Mouse (Mus musculus) neutrophil, adult 5-6 weeks (primary cell): Measurements from ENCODE around the gene Wasl. TPM values are rescaled to one million over a fixed set of nuclear protein-coding genes. Genes with fewer than 3 reads are reported as not detected.

Source experiments
- ATAC-seq: fragments of 151-379, 151-347 bp; 2 replicates; pipeline ENCODE4 v1.8.0; 2017; ENCODE audit warnings: mild to moderate bottlenecking, moderate TSS enrichment; ENCODE audit not compliant: insufficient number of reproducible peaks, poor library complexity, low FRiP score, severe bottlenecking; ENCODE audit errors: extremely low read depth
- total RNA-seq: library from RNA; stranded (forward); fragments of 200-1000 nt; gene quantifications from 2 replicates; pipeline ENCODE4 v1.2.3, GENCODE M21; 2017

Wasl gene
- total RNA-seq, 1 experiment from 2014 or later = 19.8 TPM

- no peak for ATAC-seq
Measured at GRCm38 (mm10) chr6:24608682-24609081, 56.1 kb downstream of the Wasl start.

GRCm38 (mm10) chr6:24608129-24608528 is 56.7 kb downstream of the Wasl start:
- no peak for ATAC-seq

- ATAC-seq = no peak
Measured at GRCm38 (mm10) chr6:24607531-24607930, 57.3 kb downstream of the Wasl start.

GRCm38 (mm10) chr6:24606512-24606911 is 58.3 kb downstream of the Wasl start:
- ATAC-seq = no peak

GRCm38 (mm10) chr6:24605631-24606030 is 59.2 kb downstream of the Wasl start:
- ATAC-seq = no peak

DNA sequence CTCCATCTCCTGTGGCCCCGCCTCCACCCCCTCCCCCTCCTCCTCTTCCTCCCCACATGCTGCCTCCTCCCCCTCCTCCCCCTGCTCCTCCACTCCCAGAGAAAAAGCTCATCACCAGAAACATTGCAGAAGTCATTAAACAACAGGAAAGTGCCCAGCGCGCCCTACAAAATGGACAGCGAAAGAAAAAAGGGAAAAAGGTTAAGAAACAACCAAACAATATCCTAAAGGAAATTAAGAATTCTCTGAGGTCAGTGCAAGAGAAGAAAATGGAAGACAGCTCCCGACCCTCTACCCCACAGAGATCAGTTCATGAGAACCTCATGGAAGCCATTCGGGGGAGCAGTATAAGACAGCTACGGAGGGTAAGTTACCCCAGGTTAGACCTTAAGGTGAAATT is 60.5 kb downstream of the Wasl start:
- ATAC-seq = no peak

- ATAC-seq = no peak
Measured at GRCm38 (mm10) chr6:24602993-24603392, 61.8 kb downstream of the Wasl start.

DNA sequence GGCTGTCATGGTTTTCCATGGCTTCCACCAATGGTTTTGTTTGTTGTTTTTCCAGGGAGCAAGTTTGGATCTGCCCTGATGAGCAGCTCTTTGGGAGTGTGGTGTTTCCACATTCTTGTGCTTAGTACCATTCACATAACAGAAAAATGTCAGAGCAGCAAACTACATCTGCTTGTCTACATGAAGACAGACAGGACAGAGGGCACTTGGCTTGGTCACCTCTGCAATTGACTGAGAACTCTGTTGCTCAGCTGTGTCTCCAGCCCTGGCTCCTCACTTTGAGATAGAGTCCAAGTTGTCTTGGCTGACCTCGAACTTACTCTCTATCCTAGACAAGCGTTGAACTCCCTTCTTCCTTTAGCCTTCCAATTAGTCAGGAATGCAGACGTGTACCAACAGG is 62.5 kb downstream of the Wasl start:
- no peak for ATAC-seq

- ATAC-seq = no peak
Measured at GRCm38 (mm10) chr6:24601668-24602067, 63.1 kb downstream of the Wasl start.

DNA sequence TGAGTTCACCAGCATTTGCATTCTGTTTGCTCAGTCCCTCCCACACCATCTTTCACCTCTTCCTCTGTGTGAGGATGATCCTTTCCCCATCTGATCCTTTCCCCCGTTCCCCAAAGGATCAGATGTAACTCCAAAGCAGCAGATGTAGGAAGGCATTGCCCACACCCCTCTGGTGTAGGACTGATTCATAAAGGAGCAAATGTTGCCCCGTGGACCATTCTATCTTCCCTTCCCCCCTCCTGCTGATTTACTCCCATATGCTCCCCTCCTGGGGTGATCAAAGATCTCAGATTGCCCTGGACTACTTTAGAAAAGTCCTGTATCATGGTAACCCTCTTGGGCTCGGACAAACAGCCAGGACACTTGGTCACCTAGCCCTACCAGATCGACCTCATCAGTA is 64.1 kb downstream of the Wasl start:
- ATAC-seq = no peak

DNA sequence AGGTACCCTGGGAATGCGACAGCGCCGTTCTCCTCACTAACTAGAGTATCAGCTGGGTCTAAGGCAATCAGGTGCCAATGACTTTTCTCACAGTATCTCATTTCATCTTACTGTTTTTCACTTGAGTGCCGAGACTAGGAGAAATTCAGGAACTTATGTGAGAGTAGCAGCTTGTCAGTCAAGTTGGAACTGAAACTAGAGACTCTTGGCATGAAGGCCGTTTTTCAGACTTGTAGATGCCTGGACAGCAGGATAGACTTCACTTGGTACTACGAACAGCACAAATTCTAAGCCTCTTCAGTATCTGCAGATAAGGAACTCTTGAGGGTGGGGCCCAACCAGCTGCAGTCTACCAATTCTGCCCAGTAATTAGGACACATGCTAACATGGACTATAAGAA is 64.7 kb downstream of the Wasl start:
- ATAC-seq = no peak

- no peak for ATAC-seq
Measured at GRCm38 (mm10) chr6:24599639-24600038, 65.2 kb downstream of the Wasl start.

DNA sequence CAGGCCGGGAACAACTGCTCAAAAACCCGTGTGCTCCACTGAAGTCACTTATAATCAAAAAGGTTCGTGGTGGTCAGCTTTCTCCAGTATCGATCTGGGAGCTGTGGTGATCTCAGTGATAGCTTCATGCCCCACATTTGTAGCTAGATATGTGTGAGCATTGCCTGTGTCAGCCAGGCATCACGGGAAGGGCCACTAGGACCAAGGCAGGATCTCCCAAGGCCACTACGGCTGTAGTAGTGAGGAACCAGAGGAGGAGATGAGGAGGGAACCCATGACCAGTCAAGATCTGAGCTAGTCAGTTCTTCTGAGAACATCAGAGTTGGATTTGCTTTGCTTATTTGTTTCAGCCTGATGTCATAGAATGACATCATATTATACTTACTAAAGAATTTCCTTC is 65.6 kb downstream of the Wasl start:
- ATAC-seq = no peak

DNA sequence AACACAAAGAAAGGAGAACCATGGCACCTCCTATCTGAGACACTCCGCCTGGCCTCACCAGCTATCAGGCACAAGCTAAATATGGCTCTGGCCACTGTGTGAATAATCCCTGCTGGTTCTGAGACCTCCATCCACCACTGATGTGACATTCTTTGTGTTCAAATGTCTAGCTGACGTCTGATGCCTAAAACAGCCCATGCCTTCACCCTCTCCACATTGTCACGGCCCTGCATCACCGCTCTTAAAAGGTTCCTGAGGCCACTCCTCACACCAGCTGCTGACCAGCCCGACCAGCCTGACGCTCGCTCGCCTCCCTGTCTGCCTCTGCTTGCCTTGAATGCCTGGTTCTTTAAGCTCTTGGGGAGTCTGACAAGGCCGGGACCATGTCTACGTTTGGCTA is 67.3 kb downstream of the Wasl start, which contains the start of gene Lmod2:
Gene Lmod2 (plus strand): TSS at position 263 of the 400 bp plus-strand sequence.
- no peak for ATAC-seq

- no peak for ATAC-seq
Measured at GRCm38 (mm10) chr6:24591525-24592218, 73.1 kb downstream of the Wasl start.

DNA sequence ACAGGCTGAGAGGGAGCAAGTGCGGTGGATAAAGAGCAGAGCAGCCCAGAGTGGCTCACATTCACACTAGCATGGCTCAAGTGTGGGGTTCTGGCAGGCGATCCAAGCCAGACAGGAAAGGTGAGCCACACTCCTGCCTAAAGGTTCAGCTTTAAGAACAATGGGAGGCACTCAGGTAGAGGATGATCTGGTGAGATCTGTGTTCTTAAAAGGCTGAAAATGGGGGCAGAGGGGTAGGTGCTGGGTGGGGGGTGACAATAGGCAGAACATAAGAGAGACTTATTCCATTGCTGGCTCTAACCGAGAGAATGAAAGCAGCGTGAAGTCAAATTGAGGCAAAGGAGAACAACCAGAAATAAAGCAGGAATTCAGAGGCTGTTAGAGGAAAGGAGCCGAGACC is 74.5 kb downstream of the Wasl start:
- ATAC-seq = no peak

- ATAC-seq = no peak
Measured at GRCm38 (mm10) chr6:24586885-24587284, 77.9 kb downstream of the Wasl start.

DNA sequence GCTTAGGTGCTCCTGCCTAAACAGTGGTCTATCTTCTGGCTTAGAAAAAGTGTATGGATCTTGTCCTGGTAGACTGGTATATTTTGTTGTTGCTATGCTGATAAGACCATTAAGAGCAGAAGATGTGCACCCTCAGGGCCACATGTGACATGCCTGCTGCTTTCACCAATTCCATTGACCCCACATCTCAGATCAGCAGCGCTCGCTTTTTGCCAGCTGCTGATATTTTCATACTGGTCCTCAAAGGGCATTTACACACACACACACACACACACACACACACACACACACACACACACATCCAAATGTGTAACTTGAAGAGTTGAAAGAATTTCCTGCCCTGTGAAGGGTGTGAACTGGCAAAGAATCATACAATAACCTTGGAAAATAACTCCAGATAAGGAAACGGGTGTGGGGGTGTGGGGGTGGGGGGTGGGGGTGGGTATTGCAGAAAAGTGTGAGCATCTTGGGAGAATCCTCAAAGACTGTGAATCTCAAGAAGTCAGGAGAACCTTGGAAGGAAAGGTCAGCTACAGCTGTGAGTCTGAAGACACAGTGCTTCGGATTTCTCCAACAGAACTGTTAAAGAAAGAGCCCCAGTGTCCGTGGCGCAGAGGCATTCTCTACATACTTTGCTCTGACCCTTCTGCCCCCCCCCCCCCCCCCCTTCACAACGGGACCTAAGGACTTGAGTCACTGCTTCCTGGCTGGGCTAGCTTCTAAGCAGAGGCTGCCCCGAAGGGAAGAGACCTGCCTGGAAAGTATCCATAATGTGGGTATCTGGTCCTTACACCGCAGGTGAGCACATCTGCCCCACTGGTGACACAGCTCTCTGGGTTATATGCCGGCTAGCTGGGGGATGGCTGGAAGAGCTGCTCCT is 79.1 kb downstream of the Wasl start:
- no peak for ATAC-seq

- no peak for ATAC-seq
Measured at GRCm38 (mm10) chr6:24583456-24583855, 81.4 kb downstream of the Wasl start.

DNA sequence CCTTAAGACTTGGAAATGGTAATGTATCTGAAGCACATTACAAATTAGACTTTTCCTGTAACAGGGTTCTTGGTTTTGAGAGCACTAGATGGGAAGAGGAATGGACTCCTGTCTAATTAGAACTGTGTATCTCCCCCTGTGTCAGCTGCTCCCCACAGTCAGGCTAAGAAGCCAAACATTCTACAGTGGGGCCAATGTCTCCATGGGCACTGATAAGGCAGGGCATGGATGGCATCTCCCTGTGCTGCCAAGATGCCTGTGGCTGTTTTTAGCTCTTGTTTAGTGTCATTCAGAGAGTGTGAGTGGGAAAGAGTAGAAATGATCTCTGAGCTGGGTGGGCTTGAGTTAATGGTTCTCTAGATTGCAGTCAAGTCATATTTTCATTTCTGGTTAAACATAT is 91.5 kb downstream of the Wasl start:
- no peak for ATAC-seq
